Mouse (Mus musculus) c-Kit-positive CD71-positive TER-119-positive erythroid progenitor cells, embryonic 14.5 days (primary cell): ENCODE results near the gene Fcrl5.

ENCODE experiments used
- DNase-seq: peaks from one replicate; pipeline ENCODE4 v3.0.0-alpha.2; 2013; ENCODE audit warnings: low spot score

Fcrl5 gene

DNA sequence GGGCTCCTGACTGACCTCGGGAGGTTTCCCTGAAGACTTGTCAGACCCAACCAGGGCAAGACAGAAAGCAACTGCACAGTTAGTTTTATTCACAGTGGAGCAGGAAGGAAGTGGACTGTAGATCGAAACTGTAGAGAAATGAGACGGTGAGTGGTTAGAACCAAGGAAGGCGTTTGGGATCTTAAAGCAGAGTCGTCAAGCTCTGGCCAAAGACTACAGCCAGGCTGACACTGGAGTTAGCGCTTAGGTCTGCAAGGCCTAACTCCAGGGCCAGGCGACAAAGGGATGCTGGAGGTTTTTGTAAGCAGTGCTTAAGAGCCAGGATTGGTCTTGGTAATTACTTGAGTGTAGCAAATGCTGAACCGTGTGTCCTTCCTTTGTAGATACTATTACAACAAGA is 93.3 kb downstream of the Fcrl5 start:
- no peak for DNase-seq

DNA sequence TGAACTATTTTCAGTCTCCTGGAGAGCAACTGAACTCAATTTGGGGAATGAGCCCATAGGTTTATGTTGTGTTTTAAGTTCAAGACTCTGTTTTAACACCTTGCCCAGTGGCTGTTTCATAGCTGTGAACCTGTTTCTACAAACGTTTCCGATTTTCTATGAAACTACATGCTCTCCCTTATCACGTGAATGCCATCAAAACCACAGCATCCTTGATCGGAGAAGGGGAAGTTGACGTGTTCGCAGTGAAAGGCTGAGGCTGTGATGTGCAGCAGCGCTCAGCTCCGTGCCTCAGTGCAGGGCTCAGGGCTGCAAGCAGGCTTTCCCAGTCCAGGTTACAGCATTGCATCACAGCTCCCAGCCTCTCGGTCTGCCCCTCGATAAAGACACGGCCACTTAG is 94.0 kb downstream of the Fcrl5 start:
- no peak for DNase-seq

- no peak for DNase-seq
These were observed 94.7 kb downstream of the Fcrl5 start for GRCm38 (mm10) chr3:87530234-87530633.

- no peak for DNase-seq
These were observed 98.2 kb downstream of the Fcrl5 start for GRCm38 (mm10) chr3:87533667-87534378.

GRCm38 (mm10) chr3:87538034-87538433 is 102.5 kb downstream of the Fcrl5 start:
- no peak for DNase-seq

GRCm38 (mm10) chr3:87540028-87540675 is 104.6 kb downstream of the Fcrl5 start:
- DNase-seq = no peak

DNA sequence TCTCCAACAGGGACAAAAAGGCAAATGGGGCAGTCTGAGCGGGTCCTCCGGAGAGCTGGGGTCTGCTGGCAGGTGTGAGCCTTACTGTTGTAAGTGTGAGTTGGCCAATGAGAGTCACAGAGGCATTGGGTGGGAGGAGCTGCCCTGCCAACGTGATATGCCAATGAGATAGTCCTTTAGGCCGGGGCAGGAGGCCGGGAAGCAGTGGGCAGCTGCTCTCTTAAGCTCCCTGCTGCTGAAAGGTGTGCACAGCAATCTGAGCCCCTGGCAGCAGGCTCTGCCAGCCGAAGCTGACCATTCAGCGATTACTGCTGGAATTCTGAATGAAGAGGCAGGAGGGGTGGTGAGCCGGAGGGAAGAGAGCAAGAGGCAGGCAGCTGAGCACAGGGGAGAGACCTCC is 105.1 kb downstream of the Fcrl5 start:
- no peak for DNase-seq

- no peak for DNase-seq
These were observed 107.1 kb downstream of the Fcrl5 start for GRCm38 (mm10) chr3:87542481-87543215.

DNA sequence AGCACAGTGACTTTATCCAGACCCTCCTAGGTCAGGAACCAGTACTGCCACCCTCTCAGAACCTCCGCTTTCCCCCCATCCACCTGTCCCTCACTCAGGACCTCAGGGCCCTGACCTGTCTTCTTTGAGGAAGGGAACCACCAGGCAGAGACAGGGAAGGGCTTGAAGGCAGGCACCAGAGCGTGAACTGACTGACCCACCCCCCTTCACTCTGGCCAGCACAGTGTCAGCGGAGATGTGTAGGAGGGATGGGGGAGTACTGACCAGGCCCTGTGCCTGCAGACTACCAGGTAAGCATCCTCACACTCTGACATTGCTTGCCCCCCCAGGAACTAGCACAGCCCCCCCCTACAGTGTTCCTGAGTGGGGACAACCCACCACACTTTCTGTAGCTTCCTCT is 110.0 kb downstream of the Fcrl5 start:
- no peak for DNase-seq

- DNase-seq = no peak
These were observed 110.7 kb downstream of the Fcrl5 start for GRCm38 (mm10) chr3:87546291-87546721.

DNA sequence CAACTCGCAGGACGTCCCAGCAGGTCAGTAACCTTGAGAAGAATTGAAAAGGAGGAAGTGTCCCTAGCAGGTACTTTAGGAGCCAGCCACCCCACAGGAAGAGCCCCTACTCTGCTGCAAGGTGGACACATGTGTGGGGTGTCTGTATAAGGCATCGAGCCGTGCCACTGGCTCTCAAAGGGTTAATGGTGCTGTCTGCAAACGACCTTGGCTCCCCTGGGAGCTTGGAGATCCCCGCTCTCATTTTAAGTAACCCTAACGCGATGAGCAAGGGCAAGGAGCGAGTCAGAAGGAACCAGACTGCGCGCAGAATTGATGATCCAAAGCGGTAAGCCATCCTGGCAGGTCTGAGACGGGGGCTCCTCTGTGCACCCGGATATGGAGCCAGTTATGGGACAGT is 114.3 kb downstream of the Fcrl5 start:
- DNase-seq = no peak
